Mouse (Mus musculus): ENCODE data around the gene Akap2.

DNA sequence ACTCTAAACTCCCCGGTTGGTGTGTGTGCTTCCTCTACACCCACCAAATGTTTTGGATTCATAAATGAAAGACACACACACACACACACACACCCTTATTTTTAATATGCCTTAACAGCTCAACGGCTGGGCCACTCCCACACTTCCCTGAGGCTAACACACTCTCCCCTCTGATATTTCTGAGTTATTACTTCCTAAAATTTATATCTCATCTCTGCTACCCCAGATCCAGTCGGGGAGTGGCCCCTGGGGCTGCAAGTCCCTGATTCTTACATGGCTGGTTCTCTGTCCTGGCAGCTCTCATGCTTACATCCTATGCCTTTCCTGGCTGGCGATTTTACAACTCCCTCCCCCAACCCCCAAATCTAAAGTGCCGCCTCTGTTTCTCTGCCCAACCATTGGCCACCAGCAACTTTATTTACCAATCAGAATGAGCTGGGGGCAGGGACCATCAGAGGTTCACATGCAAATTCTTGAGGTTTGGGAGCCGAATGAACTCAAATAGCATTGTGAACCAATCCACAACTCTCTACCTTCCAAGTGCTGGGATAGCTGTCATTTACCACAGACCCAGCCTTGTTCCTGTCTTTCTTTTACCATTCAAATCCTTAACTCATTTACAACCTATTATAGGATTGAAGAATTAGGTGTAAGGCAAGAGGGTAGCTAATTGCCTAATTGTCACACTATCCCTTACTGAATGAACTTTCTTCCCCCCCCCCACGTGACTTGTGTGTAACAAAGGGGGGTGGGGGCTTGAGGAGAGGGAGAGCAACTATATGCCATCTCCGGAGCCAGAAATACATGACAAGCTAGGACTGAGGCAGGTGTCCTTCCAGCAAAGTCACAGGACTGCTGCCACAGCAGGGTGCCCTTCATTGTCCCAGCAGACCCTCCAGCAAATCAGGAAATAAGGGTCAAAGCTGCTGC is 202.3 kb downstream of the Akap2 start:
- TF ChIP-seq CTCF (IDR thresholded peaks at IDR 0.05; ENCODE audit: low read depth) = no peak
- TF ChIP-seq EP300 (IDR thresholded peaks at IDR 0.05; ENCODE audit: low read depth) = no peak

Measured in liver, embryonic 14.5 days (tissue).